Mouse (Mus musculus) layer of hippocampus, postnatal 25 days (tissue): ENCODE data around the gene Hivep3. TPM values are rescaled to one million over a fixed set of nuclear protein-coding genes. Genes with fewer than 3 reads are reported as not detected.

ENCODE experiments used
- DNase-seq, 2 experiments: peaks; one replicate each; pipeline ENCODE4 v3.0.0; 2022; ENCODE audit warnings: mixed read lengths in 2 of 2, low spot score in 1 of 2; ENCODE audit errors: extremely low spot score in 1 of 2
- total RNA-seq, 2 experiments: library from RNA; stranded (reverse); gene quantifications; 2 replicates each; pipeline ENCODE4 v1.2.3; 2021

Gene Hivep3
- total RNA-seq, 2 experiments from 2014 or later = 37.9 to 57.4 TPM

DNA sequence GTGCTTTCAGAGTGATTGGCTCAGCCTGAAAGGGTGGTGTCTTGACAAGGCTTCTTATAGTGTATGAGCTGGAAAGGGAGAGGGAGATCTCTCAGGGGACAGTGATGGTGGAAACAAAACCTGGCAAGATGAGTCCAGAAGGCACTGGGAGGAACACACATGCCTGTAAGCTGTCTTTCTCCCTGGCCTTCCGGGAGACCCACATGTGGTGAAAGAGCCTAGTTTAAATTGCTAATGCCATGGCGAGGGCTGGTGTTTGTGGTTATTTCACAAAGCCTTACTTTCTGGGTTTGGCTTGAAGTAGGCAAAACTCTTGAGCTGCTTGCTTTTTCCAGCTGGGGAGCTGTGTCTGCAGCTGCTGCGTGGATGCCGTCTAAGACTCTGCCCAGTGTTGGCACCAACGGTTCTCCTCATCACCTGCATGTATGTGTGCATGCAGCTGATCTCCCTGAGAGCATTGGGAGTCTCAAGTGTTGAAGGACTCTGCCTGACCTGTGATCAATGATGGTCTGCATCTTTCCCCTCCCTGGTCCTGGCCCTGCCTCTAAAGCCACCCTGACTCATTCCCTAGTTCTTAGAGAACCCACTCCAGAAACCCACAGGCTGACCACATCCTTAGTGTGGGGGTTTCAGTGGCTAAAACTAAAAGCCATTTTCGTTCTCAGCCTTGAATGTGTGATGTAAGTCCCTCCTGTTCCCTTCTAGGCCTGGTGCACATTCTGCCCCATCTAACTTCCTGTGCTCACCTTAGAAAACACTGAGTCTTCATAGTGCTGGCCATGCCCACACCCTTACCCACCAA lies 163.7 kb downstream of the Hivep3 start:
- no peak for DNase-seq

DNA sequence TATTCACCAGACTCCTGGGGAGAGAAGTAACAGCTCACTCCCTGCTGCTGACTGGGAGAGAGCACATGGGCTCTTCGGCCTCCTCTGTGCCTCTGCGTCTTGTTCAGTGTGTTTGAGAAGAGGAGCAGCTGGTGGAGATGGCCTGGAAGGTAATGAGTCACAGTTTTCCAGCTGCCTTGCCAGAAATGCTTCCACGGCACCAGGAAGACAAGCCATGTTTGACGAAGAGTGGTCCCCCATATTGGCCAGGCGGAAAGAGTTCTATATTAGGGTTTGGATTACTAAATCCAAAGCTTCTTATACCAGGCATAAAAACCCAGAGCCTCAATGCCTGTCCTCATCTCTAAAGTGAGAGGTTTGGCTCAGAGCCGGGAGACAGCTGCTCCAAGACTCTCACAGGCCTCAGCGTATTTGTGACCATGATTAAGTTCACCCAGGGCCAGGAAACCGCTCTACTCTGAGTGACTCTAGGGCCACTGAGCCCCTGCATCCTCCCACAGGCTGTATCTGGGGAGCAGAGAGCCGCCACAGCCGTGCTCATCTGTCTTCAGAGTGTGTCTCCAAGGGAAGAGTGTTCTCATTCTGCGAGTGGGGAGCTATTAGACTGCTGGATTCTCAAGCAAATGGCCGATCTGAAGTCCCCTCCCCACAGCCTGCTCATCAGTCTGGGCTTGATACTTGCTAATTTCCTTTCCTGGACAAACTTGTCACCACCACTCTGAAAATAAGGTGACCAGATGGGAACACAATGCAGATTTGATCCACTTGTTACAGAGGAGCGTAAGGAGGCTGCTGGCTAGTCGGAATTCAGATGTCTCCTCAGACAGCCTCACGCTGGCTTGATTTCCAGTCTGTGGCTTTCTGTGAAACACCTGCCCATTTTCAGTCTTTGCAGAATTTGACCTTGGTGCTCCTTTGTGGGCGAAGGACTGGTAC lies 168.2 kb downstream of the Hivep3 start:
- DNase-seq = no peak

DNA sequence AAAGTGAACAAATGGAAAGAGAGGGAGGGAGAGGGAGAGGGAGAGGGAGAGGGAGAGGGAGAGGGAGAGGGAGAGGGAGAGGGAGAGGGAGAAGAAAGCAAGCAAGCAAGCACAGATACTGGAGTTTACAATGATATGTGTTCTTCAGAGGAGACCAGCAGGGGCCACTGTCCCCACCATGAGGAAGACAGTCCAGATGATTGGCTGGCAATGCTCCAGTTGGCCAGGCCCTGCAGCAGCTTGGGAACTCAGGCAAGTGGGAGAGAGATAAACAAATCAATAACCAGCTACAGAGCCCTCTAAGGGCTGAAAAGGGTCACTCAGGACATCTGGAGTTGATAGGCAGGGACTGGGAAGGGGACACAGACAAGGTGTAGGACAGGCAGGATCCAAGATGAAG lies 169.7 kb downstream of the Hivep3 start:
- peak in 1 of 2 experiments; percentile 61 for DNase-seq

DNA sequence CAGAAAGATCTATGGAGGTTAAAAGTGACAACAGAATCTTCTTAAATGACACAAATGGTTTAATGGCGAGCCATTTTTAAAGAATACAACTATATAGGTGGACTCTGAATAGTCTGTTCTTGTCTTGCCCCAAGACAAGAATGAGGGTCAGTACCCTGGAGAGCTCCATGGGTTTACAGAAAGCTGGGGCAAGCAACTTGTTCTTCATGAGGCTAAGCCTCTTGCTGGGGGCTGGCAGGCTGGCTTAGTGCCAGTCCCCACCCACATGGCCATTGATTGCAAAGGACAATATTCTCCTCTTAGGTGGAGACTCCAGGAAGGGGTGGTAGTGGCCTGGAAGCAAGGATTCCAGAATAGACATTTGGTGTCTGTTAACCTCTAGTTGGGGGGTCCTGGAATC lies 170.2 kb downstream of the Hivep3 start:
- DNase-seq = peak in 1 of 2 experiments; percentile 16

DNA sequence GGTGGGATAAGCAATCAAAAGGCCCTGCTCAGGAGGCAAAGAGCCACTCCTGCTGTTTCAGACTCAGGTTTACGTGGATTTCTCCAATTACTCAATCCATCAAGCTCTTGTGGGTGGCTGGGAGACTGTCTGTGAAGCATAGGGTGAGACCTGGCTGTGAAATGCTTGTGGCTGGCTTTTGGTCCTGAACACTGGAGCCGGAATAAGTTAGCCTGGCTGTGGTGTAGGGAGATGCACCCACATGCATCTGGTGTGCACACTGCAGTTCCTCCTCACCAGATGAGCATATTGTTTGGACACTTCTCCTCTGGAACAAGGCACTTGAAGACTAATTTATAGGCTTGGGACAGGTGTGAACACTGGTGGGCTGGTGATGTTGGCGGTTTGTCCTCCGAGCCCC lies 170.7 kb downstream of the Hivep3 start:
- DNase-seq = peak in 1 of 2 experiments; percentile 2

DNA sequence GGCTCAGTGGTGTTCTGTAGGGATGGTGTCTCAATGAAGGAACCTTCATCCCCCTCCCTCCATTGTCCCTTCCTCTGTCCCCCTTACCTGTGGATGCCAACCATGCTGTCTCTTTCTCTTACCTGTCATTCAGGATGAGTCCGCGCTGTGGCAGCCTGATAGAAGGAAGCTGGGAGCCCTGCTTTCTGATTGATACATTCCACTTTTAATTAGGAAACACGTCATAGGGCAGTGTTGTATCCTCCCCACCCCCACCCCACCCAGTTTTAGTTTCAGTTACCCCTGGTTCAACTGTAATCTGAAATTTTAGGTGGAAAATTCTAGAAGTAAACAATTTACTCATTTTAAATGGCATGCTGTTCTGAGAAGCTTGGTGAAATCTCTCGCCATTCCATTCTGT lies 173.5 kb downstream of the Hivep3 start:
- no peak for DNase-seq

DNA sequence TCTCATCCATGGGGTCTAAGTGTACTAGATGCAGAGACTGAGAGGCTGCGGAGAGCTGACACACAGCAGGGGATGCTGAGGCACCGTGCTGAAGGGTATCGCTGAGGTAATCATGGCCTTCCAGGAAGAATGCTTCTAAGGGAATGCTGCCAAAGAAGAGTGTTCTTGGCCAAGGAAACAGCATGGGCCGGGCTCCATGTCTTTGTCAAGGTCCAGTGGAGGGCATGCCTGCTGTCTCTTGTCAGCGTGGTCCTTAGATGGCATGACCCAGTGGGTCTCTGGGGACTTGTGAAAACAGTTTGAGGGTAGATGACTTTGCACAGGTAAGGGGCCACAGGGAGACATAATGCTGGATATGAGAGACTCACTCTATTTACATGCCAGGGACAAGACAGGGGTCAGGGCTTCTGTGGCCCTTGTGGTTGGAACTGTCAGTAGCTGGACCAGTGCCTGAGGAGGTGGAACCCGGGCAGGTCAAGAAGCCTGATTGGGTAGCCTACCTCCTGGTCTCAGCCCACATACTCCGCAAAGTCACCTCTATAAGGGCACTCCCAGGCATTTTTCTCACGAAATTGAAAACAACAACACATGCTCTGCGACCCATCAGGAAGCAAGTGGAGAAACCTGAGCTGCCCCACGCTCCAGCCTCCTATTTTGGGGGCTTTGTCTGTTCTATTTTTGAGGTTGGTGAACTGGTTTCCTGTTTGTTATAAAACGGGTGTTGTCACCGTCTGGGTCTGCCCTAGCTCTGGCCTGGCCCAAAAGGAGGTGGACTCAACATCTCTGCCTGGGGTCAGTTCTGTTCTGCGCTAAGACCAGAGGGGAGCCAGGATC lies 177.7 kb downstream of the Hivep3 start:
- DNase-seq = peak in 1 of 2 experiments; percentile 3

DNA sequence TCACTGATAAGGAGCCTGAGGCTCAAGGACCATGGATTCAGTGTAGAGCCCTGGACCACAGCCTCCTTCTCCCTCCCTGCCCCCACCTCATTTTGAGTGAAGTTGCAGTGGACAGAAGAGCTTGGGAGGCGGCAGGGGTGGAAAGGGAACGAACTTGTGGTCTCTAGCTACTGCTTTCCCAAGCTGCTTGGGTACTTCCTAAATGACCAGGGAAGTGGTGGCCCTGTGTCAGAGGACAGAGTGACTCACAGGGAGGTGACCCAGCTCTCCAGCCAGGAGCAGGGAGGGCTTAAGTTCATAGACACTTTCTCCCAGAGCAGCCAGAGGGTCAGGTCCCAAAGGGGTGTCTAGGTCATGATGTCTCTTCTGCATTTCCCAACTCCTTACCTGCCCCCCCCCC lies 178.6 kb downstream of the Hivep3 start:
- peak in 1 of 2 experiments; percentile 5 for DNase-seq

DNA sequence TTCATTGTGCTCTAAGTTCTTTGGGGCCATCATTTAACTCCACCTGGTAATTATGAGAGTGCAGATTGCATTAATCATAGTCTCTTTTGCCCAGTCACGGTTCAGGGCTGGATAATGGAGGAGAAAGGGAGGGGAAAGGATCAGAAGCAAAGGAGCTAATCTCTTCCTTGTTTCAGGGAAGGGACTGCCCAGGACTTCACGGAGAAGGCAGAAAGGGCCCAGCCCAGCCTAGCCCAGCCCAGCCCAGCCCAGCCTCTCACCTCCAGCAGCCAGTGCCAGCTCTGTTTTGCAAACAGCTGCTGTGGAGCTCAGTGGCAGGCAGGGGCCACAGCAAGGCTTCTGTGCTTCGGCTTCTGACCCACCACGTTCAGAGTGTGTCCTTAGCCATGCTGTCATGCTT lies 180.6 kb downstream of the Hivep3 start:
- DNase-seq = peak in 1 of 2 experiments; percentile 2

DNA sequence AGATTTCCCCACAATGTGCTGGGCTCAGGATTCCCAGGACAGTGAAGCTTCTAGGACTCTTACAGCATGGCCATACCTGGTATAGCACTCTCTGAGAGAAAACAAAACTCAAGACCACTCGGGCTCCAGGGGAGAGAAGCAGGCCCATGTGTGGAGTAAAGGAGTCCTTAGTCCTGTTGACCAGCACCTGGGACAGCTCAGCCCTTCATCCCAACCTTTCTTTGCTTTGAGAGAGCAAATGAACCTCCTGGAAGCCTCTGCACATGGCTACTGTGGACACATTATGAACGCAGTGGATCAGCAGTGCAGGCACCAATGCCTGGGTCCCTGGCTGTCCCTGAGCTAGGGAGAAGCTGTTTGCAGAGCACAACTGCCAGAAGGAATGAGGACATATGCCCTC lies 181.5 kb downstream of the Hivep3 start:
- peak in 1 of 2 experiments; percentile 2 for DNase-seq

DNA sequence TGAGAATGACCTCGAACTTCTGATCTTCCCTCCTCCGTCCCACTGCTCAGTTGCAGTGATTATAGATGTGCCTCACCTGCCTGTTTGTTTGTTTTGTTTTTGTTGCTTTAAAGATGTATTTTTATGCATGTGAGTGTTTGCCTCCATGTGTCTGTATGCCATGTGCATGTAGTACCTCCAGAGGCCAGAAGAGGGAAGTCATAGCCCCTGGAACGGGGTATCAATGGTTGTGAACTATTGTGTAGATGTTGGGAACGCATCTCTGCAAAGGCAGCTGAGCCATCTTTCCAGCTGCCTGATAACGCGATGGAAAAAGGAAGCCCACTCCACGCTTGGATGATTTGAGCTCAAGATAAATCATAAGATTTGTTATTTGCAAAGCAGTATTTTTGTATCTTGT lies 183.9 kb downstream of the Hivep3 start:
- peak in 1 of 2 experiments; percentile 41 for DNase-seq

DNA sequence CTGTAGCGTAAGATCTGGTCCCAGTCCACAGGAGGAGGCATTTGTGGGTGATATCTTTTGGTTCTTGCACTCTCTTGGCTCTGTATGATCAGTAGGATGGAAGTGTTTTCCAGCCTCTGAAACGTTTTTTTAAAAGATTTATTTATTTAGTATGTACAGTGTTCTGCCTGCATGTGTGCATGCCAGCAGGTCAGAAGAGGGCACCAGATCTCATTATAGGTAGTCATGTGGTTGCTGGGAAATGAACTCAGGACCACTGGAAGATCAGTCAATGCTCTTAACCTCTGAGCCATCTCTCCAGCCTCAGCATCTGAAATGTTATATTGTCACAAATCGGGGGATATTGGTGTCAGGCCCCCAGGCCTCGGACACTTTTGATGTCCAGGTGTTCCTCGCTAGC lies 185.8 kb downstream of the Hivep3 start:
- DNase-seq = peak in 1 of 2 experiments; percentile 1

DNA sequence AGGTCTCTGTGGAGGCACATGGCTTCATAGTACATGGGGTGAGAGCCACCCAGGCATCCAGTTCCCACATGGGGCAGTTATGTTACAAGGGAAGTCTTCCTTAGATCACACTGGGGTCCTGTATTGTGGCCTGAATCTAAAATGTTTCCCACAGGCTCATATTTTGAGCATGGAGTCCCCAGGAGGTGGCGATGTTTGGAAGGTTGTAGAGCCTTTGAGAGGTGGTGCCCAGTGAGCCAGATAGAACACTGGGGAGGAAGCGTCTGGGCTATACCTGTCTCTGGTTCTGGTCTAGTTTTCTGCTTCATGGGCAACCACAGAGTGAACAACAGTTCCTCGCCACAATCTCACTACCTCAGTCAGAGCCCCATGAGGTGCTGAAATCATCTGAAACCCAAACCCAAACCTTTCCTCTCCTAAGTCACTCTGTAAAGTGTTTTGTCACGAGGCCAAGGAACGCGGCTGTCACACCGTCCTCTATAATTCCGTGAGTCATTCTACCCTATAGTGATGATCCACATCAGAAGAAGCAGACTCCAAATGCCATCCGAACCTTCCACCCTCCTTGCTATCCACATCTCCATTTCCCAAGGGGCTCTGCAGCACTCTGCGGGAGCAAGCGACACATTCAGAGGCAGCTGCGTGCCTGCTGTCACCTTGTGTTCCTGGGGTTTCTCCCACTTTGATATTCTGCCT lies 187.6 kb downstream of the Hivep3 start:
- DNase-seq = peak in 1 of 2 experiments; percentile 13

DNA sequence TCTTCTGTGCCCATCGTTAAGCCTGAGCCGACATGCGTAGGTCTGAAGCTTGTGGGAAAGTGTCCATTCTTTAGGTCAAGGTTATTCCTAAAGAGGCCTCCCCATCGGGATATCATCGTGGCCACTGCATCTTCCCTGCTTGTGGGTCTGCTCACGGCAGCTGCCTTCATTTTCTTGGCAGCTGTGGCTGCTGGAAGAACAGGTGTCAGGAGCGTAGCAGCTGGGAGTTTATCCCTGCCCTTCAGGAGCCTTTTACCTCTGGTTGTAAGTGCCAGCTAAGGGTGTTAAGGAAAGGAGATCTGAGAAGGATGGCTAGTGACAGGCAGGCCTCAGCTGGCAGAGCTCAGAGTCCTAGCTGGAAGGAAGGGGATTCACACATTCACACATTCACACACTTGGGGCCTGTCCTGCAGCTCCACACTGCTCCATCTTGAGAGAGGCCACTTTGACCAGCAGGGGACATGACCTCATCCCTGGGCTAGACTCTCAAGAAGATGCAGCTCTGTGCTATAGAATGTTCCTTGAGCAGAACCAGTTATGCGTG lies 188.2 kb downstream of the Hivep3 start:
- DNase-seq = peak in 1 of 2 experiments; percentile 3

DNA sequence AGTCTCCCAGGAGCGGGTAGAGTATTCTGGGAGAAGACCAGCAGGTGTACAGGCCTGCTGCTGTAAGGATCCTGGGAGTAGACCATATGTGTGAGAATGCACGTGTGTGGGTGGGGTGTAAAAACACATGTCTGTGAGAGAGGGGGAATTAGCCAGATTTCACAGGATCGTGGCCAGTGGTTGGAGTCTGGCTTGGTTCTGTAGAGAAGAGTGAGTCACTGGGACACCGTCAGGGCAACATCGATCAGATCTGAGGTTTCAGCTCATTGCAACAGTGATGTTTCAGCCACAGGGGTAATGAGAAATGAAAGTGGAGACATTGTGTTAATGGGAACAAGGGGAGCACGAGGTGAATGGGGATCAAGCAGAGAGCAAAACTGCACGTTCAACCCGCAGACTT lies 189.4 kb downstream of the Hivep3 start:
- peak in 1 of 2 experiments; percentile 6 for DNase-seq

DNA sequence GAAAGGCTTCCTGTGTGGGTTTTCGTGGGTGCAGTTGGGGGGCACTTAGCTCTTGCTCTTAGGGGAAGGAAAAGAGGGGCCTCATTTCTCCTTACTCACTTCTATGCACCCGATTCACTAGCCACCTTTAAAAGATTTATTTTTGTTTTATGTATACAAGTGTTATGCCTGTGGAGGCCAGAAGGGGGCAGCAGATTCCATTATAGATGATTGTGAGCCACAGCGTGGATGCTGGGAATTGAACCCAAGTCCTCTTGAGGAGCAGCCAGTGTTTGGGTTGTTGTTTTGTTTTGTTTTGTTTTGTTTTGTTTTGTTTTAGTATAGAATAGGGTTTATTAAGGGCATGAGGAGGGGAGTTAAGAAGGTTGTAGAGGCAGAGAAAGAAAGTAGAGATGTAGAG lies 189.8 kb downstream of the Hivep3 start:
- DNase-seq = peak in 1 of 2 experiments; percentile 4

DNA sequence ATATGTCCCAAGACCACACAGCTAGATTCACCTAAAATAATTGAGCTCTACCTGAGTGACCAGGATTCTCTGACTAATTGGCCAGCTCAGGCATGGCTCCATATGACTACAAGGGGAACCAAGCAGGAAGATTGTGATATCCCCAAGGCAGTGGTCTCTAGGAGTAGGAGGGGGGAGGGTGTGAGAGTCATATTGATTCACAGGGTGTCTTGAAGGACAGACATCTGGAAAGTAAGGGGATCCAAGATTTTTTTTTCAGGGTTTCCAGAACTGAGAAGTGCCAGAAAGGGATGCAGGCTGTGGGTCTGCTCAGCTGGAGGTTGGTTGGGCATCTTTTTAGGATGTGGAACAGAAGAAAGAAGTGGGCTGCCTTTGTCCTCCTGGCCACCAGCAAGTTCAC lies 191.5 kb downstream of the Hivep3 start:
- no peak for DNase-seq

DNA sequence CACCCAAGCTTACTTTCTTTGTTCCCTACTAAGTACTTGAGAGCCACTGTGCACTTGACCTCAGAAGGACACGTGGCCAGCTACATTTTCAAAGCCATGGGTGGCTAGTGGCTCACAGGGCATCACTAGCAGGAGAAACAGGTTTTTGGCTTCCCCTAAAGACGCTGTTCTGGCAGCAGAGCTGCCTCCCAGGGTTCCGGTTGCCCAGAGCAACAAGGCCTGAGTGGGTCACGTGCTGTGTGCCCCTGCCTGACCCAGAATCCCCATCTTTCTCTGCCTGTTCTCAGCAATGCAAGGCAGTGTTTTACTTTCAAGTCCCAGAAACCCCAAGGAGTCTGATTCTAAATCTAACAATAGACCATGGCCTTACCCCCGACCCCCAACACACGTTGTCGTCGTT lies 198.3 kb downstream of the Hivep3 start:
- peak in 1 of 2 experiments; percentile 7 for DNase-seq

DNA sequence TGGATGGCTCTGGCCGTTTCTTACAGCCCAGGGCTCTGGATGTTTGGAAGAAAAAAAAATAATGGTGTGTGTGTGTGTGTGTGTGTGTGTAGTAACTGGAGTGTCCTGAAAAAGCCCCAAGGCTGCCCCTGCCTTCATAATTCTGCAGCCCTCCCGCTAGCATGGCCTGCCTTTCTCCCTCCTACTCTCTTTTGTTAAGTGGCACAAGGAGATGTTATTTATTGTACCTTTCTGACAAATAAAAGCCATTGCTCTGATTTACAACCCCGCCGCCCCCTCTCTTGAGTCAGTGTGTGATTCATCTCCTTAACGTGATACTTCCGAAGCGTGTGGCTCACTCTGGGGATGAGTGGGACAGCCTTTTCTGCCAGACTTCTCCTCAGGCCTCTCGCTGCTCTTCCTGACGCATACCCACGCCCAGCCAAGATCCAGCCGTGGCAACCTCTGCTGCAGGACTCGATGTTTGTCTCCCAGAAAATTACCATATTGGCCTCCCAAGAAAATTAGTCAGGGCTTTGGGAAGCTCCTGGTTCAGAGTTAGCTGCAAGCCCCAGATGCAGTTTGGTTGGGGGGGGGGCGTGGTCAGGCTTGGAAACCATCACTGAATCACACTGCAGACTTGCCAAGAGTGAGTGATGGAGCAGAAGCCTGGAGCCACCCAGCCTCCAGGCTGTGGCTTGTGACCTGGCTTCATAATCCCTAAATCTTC lies 199.1 kb downstream of the Hivep3 start:
- no peak for DNase-seq
